ENCODE assay signal across 8 mouse cellular contexts in the genomic region with DNA sequence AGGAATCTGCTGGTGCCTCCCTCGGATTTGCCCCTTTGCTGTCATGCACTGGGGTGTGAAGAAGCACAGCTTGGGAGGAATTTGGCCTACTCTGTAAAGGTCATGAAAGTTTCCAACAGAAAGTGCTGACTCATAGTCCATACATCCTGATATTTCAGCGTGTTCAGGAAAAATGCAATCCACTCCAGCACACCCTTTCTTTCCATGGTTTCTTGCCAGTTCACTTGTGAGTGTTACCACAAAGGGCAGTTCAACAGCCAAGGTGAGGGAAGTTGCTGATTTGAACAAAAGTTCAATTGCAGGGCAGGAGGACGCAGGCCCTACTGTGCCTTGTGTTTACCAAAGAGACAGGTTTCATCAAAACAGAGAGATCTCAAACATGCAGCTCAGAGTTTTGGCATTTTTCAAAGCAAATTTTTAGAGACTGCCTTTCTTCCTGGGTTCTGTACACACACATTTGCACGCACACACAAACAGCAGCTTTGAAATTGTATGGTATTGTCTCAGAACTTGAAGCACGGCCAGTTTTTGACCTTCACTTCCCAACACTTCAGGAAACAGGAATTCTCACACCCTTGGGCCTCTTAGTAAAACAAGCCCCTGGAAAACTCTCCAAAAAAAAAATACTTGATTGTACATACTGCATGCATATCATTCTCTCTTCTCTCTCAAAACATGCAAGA. TPM values are rescaled to one million over a fixed set of nuclear protein-coding genes. Genes with fewer than 3 reads are reported as not detected.
DNase-seq lines count a peak whose midpoint lies in the region; ATAC-seq and TF ChIP-seq lines count a peak whose summit lies in the region.

No protein-coding gene starts in this region.

- no peak overlapping the region for H3K4me3 ChIP-seq in brown adipose tissue, adult 24 weeks (ENCODE audit: insufficient read depth, low read depth, low read length)
- no peak overlapping the region for H3K4me3 ChIP-seq in liver, postnatal 0 days (ENCODE audit: low read depth, low read length)

- H3K27ac ChIP-seq in brown adipose tissue, adult 24 weeks (replicated peaks; ENCODE audit: low read depth, low read length) = peak overlapping the region; percentile 95
- H3K27ac ChIP-seq in liver, postnatal 0 days (ENCODE audit: low read depth) = peak overlapping the region; percentile 45; the same call in 1 of the 2 replicates

- peak; percentile 65 for TF ChIP-seq EP300 in liver, postnatal 0 days (IDR thresholded peaks at IDR 0.05; ENCODE audit: low read depth)

- H3K4me1 ChIP-seq in brown adipose tissue, adult 24 weeks (ENCODE audit: control insufficient read depth, insufficient read depth, insufficient read length, low read length) = peaks cover 14% of the 10 kb centered on the region; the same call in 1 of the 2 replicates
- no peaks in the 10 kb centered on the region for H3K4me1 ChIP-seq in liver, postnatal 0 days (ENCODE audit: insufficient read depth)

- H3K36me3 ChIP-seq in liver, postnatal 0 days (replicated peaks; ENCODE audit: insufficient read depth, low read length) = no peaks in the 10 kb centered on the region

- H3K9ac ChIP-seq in liver, postnatal 0 days (replicated peaks) = no peak overlapping the region

- WGBS in liver, postnatal 0 days (ENCODE audit: insufficient replicate concordance) = 40% methylated on average over 5 of the region's 5 CpGs

- no peak overlapping the region for H3K4me2 ChIP-seq in liver, postnatal 0 days (ENCODE audit: low read depth, low read length)

- H3K9me3 ChIP-seq in liver, postnatal 0 days (ENCODE audit: low read length) = no peaks in the 10 kb centered on the region

- no peaks in the 10 kb centered on the region for H3K27me3 ChIP-seq in liver, postnatal 0 days (ENCODE audit: insufficient read depth, low read length)

- DNase-seq in adrenal gland, adult 8-10 months = peak; percentile 29
- no peak for DNase-seq in adrenal gland, postnatal 4 days (ENCODE audit: low spot score in 2 of 2)
- DNase-seq in heart, postnatal 36 days = peak; percentile 52 to 54
- DNase-seq in liver, postnatal 0 days = no peak
- DNase-seq in testis, postnatal 10 days (ENCODE audit: low spot score) = no peak
- no peak for DNase-seq in left cerebral cortex, adult 11 months (ENCODE audit: low spot score)

- ATAC-seq in liver, postnatal 0 days = peak; percentile 66
- ATAC-seq in CD4-positive, CD25-positive, alpha-beta regulatory T cell, adult 4 months = no peak

- no peak for TF ChIP-seq CTCF in liver, postnatal 0 days (IDR thresholded peaks at IDR 0.05; ENCODE audit: low read depth)

- intact Hi-C loops in heart, postnatal 36 days (cut with DNase I) = loop anchor here (1.0 to 5.0 kb wide), 3 partner anchors 128 to 303 kb away; no protein-coding TSS in a partner anchor

RNA-seq across cellular contexts. Expression of a gene that starts 23.7 kb away (rescaled TPM):
- total RNA-seq in adrenal gland, adult 8-10 months (2022) = 10 to 100 TPM; 31.3 to 69.1 (median 42.0) TPM
- 10 to 100 TPM; 50.8 to 56.3 TPM for total RNA-seq in adrenal gland, postnatal 4 days (2021)
- 104 and 140 TPM in 2 replicates for polyA plus RNA-seq in brown adipose tissue, adult 24 weeks (2012; ENCODE audit: insufficient read depth, insufficient read length, missing spikeins)
- 100 to 1,000 TPM; 143 to 146 TPM for total RNA-seq in heart, postnatal 36 days (2021)
- polyA plus RNA-seq in liver, postnatal 0 days (2015; fragmentation: Nextera tagmentation; extraction: Ambion mirVana) = 24.7 and 28.0 TPM in 2 replicates
- not detected for polyA plus RNA-seq in CD4-positive, CD25-positive, alpha-beta regulatory T cell, adult 4 months (2017; shearing (Covaris generic))

Comparison
In these comparisons a context has a peak if more than half of its experiments do, and no peak if none do; other contexts are left out.
1. DNase-seq: peak in adrenal gland, adult 8-10 months (single experiment) and heart, postnatal 36 days (2 of 2); none in adrenal gland, postnatal 4 days (0 of 2), liver, postnatal 0 days (single experiment), testis, postnatal 10 days (single experiment) and left cerebral cortex, adult 11 months (single experiment).